Mouse (Mus musculus) limb, embryonic 12.5 days (tissue): ENCODE measurements at regions not wholly inside any gene's neighbourhood (a gene's known extent, or its start where the extent isn't known, plus 50 kb on each side); places are given as distances from the start of the nearest gene placed in this dataset.

Experiments
- ATAC-seq: fragments of 200-750 bp; cut with Nextera tagmentation; 2 replicates; pipeline ENCODE4 v1.8.0; 2017; ENCODE audit warnings: low read depth, moderate TSS enrichment; ENCODE audit not compliant: insufficient number of reproducible peaks, insufficient read depth, low FRiP score, low TSS enrichment
- H3K27ac ChIP-seq: fragments of 300-500 bp; sonication (generic); 2 replicates; pipeline ENCODE4 v1.5.1; 2016; ENCODE audit warnings: mild to moderate bottlenecking, moderate library complexity
- H3K27me3 ChIP-seq: fragments of 300-500 bp; sonication (generic); 2 replicates; pipeline ENCODE4 v1.6.1; 2016; ENCODE audit warnings: mild to moderate bottlenecking, moderate library complexity
- H3K36me3 ChIP-seq: fragments of 300-500 bp; sonication (generic); 2 replicates; pipeline ENCODE4 v1.6.1; 2016; ENCODE audit warnings: mild to moderate bottlenecking, moderate library complexity
- H3K4me1 ChIP-seq: fragments of 300-500 bp; sonication (generic); replicated peaks from 2 replicates; pipeline ENCODE4 v1.6.1; 2016
- H3K4me2 ChIP-seq: fragments of 300-500 bp; sonication (generic); 2 replicates; pipeline ENCODE4 v1.6.1; 2016; ENCODE audit warnings: mild to moderate bottlenecking, moderate library complexity
- H3K4me3 ChIP-seq: fragments of 300-500 bp; sonication (generic); replicated peaks from 2 replicates; pipeline ENCODE4 v1.5.1; 2016; ENCODE audit warnings: mild to moderate bottlenecking
- H3K9ac ChIP-seq: fragments of 300-500 bp; sonication (generic); replicated peaks from 2 replicates; pipeline ENCODE4 v1.6.1; 2016; ENCODE audit warnings: mild to moderate bottlenecking, moderate library complexity
- H3K9me3 ChIP-seq: fragments of 300-500 bp; sonication (generic); 2 replicates; pipeline ENCODE4 v1.6.1; 2016; ENCODE audit warnings: mild to moderate bottlenecking, moderate library complexity
- WGBS: fragments of 180-500 bp; shearing (Covaris S2); methylation state at CpG from one replicate; pipeline ENCODE4 v1.1.7; 2016; 5-methylcytosine and 5-hydroxymethylcytosine counted together

GRCm38 (mm10) chr1:179864537-179865226, 61.2 kb upstream of the Ahctf1 start:
- Histone ChIP-seq H3K4me2 (no peak overlapping the region), H3K9ac (no peak overlapping the region), H3K27me3 (no peaks in the 10 kb centered on the region), H3K9me3 (0 out of 2 replicates have a peak, but pooled peaks cover 3% of the 10 kb centered on the region), H3K27ac (no peak overlapping the region), H3K4me1 (peaks cover 9% of the 10 kb centered on the region), H3K36me3 (no peaks in the 10 kb centered on the region), H3K4me3 (no peak overlapping the region)
- WGBS: 88% methylated on average over 5 of the region's 5 CpGs
- ATAC-seq: no peak

- Histone ChIP-seq H3K9me3 (0 out of 2 replicates have a peak, but pooled peaks cover 3% of the 10 kb centered on the region), H3K4me1 (peaks cover 9% of the 10 kb centered on the region), H3K4me2 (no peak overlapping the region), H3K27ac (no peak overlapping the region), H3K4me3 (no peak overlapping the region), H3K27me3 (no peaks in the 10 kb centered on the region), H3K9ac (no peak overlapping the region), H3K36me3 (no peaks in the 10 kb centered on the region)
- WGBS: 80% methylated on average over 4 of the region's 4 CpGs
- ATAC-seq: no peak
Measured at GRCm38 (mm10) chr1:179863420-179863819, 59.9 kb upstream of the Ahctf1 start.

GRCm38 (mm10) chr1:179862941-179863340, 59.5 kb upstream of the Ahctf1 start:
- peaks cover 9% of the 10 kb centered on the region for H3K4me1 ChIP-seq
- 79% methylated on average over 3 of the region's 3 CpGs for WGBS
- H3K27me3 ChIP-seq: no peaks in the 10 kb centered on the region
- ATAC-seq: no peak
- no peaks in the 10 kb centered on the region for H3K36me3 ChIP-seq
- H3K27ac ChIP-seq: no peak overlapping the region
- H3K4me2 ChIP-seq: no peak overlapping the region
- H3K9me3 ChIP-seq: 0 out of 2 replicates have a peak, but pooled peaks cover 3% of the 10 kb centered on the region
- H3K9ac ChIP-seq: no peak overlapping the region
- H3K4me3 ChIP-seq: no peak overlapping the region

GRCm38 (mm10) chr1:179861776-179862175, 58.3 kb upstream of the Ahctf1 start:
- Histone ChIP-seq H3K9ac (no peak overlapping the region), H3K9me3 (0 out of 2 replicates have a peak, but pooled peaks cover 3% of the 10 kb centered on the region), H3K27ac (no peak overlapping the region), H3K4me3 (no peak overlapping the region), H3K4me2 (no peak overlapping the region), H3K27me3 (no peaks in the 10 kb centered on the region), H3K4me1 (peaks cover 8% of the 10 kb centered on the region), H3K36me3 (no peaks in the 10 kb centered on the region)
- WGBS: 79% methylated on average over 3 of the region's 3 CpGs
- ATAC-seq: no peak

- no peaks in the 10 kb centered on the region for H3K9me3 ChIP-seq
- no peaks in the 10 kb centered on the region for H3K27me3 ChIP-seq
- no peak overlapping the region for H3K4me3 ChIP-seq
- 84% methylated on average over 8 of the region's 8 CpGs for WGBS
- no peak overlapping the region for H3K27ac ChIP-seq
- no peak overlapping the region for H3K9ac ChIP-seq
- no peaks in the 10 kb centered on the region for H3K36me3 ChIP-seq
- ATAC-seq: no peak
- no peak overlapping the region for H3K4me2 ChIP-seq
- H3K4me1 ChIP-seq: no peaks in the 10 kb centered on the region
Measured at GRCm38 (mm10) chr1:179859552-179859902, 56.0 kb upstream of the Ahctf1 start.

- no peak overlapping the region for H3K4me3 ChIP-seq
- H3K36me3 ChIP-seq: no peaks in the 10 kb centered on the region
- H3K27ac ChIP-seq: no peak overlapping the region
- no peaks in the 10 kb centered on the region for H3K27me3 ChIP-seq
- no peak overlapping the region; the same call in 1 of the 2 replicates for H3K9ac ChIP-seq
- 0 out of 2 replicates have a peak, but pooled peaks cover 4% of the 10 kb centered on the region for H3K4me1 ChIP-seq
- H3K4me2 ChIP-seq: no peak overlapping the region
- 42% methylated on average over 14 of the region's 14 CpGs for WGBS
- H3K9me3 ChIP-seq: no peaks in the 10 kb centered on the region
- no peak for ATAC-seq
Measured at GRCm38 (mm10) chr1:179858780-179859551, 55.5 kb upstream of the Ahctf1 start.

GRCm38 (mm10) chr1:179854288-179854965, 50.9 kb upstream of the Ahctf1 start:
- Histone ChIP-seq H3K4me2 (no peak overlapping the region), H3K4me1 (peaks cover 4% of the 10 kb centered on the region; the same call in 1 of the 2 replicates), H3K9ac (no peak overlapping the region), H3K27me3 (no peaks in the 10 kb centered on the region), H3K9me3 (no peaks in the 10 kb centered on the region), H3K27ac (peak overlapping the region; percentile 51; the same call in 1 of the 2 replicates), H3K36me3 (no peaks in the 10 kb centered on the region), H3K4me3 (no peak overlapping the region)
- WGBS: 53% methylated on average over 12 of the region's 12 CpGs
- no peak for ATAC-seq
